Mouse (Mus musculus) thymus, postnatal 0 days (tissue): ENCODE results near the gene Gpr19. TPM values are rescaled to one million over a fixed set of nuclear protein-coding genes. Genes with fewer than 3 reads are reported as not detected.
A peak's percentile ranks its signal among the peaks of the same experiment; 100 is the strongest.

Experiments used
- DNase-seq: peaks from one replicate; pipeline ENCODE4 v3.0.0-alpha.2; 2015; ENCODE audit warnings: low spot score
- polyA plus RNA-seq: library from polyadenylated mRNA; unstranded; fragments of >200 nt; fragmentation: Nextera tagmentation; extraction: Ambion mirVana; gene quantifications from 2 replicates; pipeline ENCODE4 v1.2.1, GENCODE M21; 2015

Gene Gpr19
- 11.8 and 11.9 TPM in 2 replicates for polyA plus RNA-seq

DNA sequence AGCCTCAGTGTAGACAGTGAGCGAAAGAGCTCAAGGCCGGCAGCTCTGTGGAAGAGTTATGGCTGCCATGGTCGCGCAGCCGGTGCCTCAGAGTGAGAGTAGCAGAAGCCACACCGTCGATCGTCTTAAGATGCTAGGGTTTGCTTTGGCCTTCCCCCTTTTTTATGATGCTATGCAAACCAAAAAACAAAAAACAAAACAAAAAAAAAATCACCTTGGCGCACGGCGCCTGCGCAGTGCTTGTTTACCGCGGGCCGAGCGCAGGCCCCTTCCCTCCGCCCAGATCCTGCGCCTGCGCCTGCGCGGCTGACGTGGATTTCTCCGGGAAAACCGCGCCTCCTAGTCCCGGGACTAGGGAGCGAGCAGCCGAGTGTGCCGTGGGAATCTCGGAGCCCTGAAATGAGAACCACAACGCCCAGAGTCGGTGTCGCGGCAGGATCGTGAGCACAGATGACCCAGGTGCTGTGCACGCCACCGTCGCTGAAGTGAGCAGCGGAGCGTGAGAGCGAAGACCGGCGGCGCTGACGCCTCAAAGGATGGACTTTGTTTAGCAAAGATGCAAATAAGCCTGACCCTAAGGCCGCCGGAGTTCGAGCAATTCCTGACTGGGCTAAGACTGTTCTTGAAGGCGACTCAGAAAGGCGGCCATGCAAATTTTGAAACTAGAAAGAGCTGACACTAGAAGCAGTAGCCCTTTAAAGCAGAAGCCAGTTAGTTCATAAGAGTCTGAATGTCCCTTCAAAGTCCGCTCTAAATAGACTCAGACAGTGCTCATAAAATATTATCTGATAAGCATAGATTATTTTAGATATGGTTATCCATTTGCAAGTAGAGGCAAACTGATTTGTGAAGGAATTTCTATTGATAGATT lies at the start of gene Gpr19:
TSS of gene Gpr19 (minus strand) at position 484 of the 871 bp plus-strand sequence.
- peak; percentile 85 for DNase-seq

GRCm38 (mm10) chr6:134947311-134948087 lies 49.1 kb upstream of the Gpr19 start:
- DNase-seq: peak; percentile 75

GRCm38 (mm10) chr6:134946858-134947257 lies 48.5 kb upstream of the Gpr19 start:
- no peak for DNase-seq

DNA sequence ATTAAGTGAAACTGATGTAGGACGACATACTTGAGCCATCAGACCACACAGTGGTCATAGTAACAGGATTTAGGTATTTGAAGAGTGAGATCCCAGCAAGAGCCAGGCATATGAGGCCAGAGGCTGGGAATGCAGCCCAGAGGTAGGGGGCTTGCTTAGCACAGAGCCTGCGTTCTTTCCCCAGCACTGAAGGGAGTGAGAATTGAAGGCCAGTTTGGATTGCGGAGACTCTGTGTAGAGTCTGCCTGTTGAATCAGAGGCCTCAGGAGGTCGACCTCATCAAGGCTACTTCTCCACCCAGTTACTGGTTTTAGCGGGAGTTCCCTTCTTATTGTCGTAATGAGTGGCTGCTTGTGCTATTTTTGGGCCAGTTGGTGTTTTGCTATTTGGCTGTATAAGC lies 47.7 kb upstream of the Gpr19 start:
- DNase-seq: no peak

DNA sequence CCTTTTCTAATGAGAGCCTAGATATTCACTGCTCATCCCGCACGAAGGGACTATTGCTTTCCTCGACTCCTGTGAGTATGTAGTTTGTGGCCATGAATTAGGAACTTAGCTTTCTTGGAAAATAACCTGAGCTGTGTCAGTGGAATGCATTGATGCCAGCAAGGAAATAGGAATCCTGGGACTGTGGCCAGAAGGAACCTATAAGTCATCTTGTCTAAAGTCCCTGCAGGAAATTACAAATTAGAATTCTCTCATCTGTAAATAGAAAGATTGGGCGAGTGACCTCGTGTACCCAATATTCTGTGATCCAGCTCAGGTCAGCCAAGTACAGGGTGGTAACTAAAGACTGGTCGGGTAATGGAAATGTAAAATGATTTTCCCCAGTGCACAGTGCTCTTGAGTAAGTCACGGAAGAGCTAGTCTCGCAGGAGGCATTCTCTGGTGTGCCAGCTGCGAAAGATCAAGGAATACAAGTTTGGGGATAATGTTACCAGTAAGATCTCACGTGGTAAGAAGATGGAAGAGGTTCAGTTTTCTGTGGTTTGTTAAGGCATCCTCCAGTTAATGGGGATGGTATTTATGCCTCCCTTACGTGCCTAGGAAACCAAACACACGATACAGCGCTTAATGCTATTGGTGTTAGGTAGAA lies 45.5 kb upstream of the Gpr19 start:
- no peak for DNase-seq

GRCm38 (mm10) chr6:134939781-134940180 lies 41.4 kb upstream of the Gpr19 start:
- no peak for DNase-seq

GRCm38 (mm10) chr6:134934305-134934704 lies 35.9 kb upstream of the Gpr19 start:
- no peak for DNase-seq

DNA sequence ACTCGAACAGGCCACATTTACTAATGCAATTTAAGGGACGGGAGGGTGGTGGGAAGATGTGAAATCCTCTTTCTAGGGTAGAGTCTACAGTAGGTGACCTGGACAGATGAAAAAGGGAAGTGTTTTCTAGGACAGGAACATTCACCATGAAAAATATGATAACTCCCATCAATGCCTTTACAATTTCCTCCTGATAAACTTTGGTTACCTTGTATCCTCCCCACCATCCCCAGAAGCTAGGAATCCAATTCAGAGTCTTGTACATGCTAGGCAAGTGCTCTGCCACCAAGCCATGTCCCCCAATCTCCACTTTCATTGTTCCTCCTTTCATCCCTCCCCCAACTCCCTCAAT lies 34.8 kb upstream of the Gpr19 start:
- no peak for DNase-seq

GRCm38 (mm10) chr6:134932486-134933206 lies 34.3 kb upstream of the Gpr19 start:
- no peak for DNase-seq

GRCm38 (mm10) chr6:134931146-134931545 lies 32.8 kb upstream of the Gpr19 start:
- DNase-seq: no peak

DNA sequence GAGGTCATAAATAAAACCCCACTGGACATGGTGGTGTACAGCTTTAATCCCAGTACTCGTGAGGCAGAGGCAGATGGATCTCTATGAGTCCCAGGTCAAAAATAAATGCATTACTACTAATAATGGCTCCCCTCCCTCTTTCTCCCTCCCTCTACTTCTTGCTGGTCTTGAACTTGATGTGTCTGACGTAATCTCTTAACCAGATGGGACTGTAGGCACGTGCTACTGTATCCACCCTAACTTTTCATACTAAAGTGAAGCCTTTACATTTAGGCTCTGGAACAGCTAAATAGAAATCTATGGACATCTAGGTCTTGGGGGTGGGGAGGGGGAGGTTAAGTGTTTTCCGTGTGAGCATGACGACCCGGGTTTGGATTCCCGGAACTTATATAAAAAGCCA lies 32.0 kb upstream of the Gpr19 start:
- no peak for DNase-seq

DNA sequence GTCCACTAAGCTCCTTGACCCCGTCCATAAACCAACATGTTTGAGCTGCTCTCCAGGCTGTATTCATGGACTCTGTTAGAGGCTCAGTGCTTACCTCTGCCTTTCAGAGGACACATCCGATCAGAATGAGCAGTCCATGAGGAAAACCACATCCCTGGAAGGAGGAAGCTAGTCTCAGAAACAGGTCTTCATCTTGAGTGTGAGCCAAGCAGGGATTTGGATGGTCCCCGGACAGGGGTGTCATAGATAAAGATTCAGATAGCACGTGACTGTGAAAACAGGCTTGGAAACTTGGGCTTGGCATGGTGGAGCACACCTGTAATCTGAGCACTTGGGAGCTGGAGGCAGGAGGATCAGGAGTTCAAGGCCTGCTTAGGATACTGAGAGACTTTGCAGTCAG lies 31.5 kb upstream of the Gpr19 start:
- no peak for DNase-seq

GRCm38 (mm10) chr6:134928889-134929310 lies 30.5 kb upstream of the Gpr19 start:
- DNase-seq: no peak

DNA sequence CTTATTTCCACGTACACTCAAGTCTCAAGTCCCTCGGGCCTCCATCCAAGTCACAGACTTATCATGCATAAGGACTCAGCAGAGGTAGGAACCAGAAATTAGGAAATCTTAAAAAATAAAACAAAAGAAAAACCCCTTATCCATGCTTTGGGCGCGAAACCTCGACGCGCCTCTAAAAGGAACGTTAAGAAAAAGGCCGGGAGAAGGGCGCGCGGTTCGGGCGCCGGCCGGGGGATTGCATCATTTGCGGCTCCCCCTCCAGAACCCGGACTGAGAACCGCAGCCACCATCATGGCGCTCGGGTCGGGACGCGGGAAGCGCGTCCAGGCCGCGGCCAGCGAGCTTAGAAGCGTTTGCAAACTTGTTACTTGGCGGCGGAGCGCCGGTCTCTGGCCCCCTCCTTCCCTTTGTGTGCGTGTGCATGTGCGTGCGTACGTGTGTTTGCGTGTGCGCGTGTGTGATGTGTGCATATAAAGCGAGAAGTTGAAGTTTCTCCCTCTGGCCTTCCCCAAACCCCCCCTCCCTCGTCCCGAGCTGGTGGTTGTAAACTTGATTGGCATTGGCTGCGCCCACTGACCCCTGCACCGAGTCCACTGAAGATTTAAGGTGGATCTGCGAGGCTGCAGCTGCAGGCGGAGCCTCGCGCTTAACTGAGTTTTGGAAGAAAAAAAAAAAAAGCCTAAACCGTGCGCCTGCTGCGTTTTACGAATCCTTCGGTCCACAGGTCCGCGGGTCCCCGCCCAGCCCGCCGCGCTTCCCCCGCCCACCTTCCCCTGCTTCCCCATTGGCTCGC lies 29.9 kb upstream of the Gpr19 start:
- peak; percentile 88 for DNase-seq

DNA sequence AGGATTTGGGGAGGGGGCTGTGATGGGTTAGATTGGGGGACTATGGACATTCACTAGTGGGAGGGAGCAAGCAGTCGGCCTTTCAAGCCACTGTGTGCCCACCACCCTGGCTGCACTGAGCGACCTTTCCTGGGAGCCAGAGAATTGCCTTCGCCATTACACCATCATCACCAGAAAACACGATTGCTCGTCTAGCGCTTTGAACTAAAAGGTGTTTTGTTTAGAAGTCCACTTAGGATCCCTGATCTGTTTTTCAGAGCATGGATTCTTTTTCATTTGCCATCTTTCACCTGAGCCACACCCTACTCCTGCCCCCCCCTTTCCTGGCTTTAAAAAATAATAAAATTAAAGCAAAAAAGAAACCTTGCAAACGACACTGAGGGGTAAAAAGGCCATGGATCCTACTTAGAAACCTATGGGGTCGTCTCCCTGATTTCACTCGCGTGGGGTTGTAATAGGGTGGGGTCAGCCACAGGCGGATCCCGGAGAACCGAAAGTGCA lies 29.3 kb upstream of the Gpr19 start:
- no peak for DNase-seq

- peak; percentile 62 for DNase-seq
These were observed 28.6 kb upstream of the Gpr19 start for GRCm38 (mm10) chr6:134926803-134927594.

- no peak for DNase-seq
These were observed 27.9 kb upstream of the Gpr19 start for GRCm38 (mm10) chr6:134926338-134926705.

DNA sequence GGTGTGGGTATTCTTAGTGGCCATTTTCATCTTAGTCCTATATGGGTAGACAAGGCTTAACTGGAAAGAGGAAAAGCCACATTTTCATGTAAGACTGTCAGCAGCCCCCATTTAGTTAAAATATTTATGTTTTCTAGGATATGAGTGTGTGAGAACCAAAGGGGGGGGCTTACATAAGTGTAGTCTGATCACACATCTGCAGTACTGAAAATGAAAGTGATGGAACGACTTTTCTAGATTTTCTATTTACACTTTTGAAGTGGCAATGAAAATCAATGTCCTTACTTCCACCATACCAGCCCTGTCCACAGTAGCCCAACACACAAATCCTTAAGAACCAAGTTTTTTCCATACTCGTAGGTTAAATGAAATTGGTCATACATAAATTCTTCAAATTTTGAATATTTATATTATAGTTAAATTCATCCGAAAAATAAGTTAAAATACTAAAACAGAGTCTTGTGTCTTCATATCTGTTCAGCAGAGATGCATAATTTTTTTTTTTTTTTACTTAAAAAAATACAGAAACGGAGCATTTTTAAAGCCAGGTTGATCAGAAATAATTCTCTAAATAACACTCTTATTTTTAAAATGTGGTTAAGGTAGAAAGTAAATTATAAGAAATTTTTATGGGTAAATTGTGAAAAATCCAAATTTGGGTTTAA lies 27.4 kb upstream of the Gpr19 start:
- DNase-seq: no peak

DNA sequence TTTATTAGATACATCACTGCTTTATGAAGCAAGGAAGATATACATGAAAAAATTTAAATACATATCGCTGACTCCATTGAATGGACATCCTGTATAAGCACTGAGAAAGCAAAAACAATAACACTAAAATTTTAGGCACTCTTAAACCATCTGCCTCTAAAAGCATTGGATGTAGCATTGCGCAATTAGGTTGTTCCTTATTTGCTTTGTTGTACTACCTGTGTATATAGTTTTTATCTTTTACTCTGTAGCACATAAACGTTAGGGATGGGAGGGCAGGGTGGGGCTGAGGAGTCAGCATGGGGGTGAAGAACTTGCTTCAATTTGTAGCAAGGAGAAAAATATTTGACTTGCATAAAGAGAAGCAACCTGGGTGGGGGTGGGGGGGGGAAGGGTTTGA lies 25.9 kb upstream of the Gpr19 start:
- no peak for DNase-seq
